Comparison of ENCODE assay signal across 11 mouse cellular contexts in genomic region chr1:89849861-89850230, GRCm38 (mm10).
DNase-seq lines count a peak whose midpoint lies in the region; ATAC-seq and TF ChIP-seq lines count a peak whose summit lies in the region.
"Had no signal": no experiment of that assay in that cellular context is flagged by ENCODE, and none has a peak within 500 bp of the region (broad histone marks: within the 10 kb centered on the region; RNA-seq: fewer than 3 reads in every experiment).

No protein-coding gene starts in this region.

- no peak for DNase-seq in forebrain, embryonic 11.5 days (ENCODE audit: low spot score)
- peak; percentile 87 for DNase-seq in brain, embryonic 14.5 days (ENCODE audit: low read depth)
- DNase-seq in layer of hippocampus, adult 2 months (ENCODE audit: low spot score in 2 of 2) = peak; percentile 41 to 71
- DNase-seq in B cell, adult 2 months = no peak
- no peak for DNase-seq in gastrocnemius, adult 8-10 months (ENCODE audit: low spot score in 2 of 2)
- no peak for DNase-seq in c-Kit-positive CD71-positive TER-119-positive erythroid progenitor cells, embryonic 14.5 days (ENCODE audit: low spot score)
- DNase-seq: kidney, postnatal 10 days had no signal

- no peaks in the 10 kb centered on the region for H3K36me3 ChIP-seq in forebrain, embryonic 12.5 days (replicated peaks)
- H3K36me3 ChIP-seq in forebrain, embryonic 11.5 days (ENCODE audit: control insufficient read depth, insufficient read depth, low read length) = no peaks in the 10 kb centered on the region
- no peaks in the 10 kb centered on the region for H3K36me3 ChIP-seq in limb, embryonic 13.5 days
- H3K36me3 ChIP-seq: heart, embryonic 15.5 days had no signal

- WGBS in forebrain, embryonic 12.5 days = 78% methylated on average over 7 of the region's 7 CpGs
- WGBS in forebrain, embryonic 11.5 days = 77% methylated on average over 7 of the region's 7 CpGs
- 56% methylated on average over 7 of the region's 7 CpGs for WGBS in limb, embryonic 13.5 days

- H3K27me3 ChIP-seq in forebrain, embryonic 12.5 days = peaks cover 76% of the 10 kb centered on the region
- peaks cover 43% of the 10 kb centered on the region for H3K27me3 ChIP-seq in forebrain, embryonic 11.5 days (ENCODE audit: control insufficient read depth, insufficient read depth, low read length)
- peaks cover 40% of the 10 kb centered on the region for H3K27me3 ChIP-seq in limb, embryonic 13.5 days
- H3K27me3 ChIP-seq: heart, embryonic 15.5 days had no signal

- H3K9me3 ChIP-seq in forebrain, embryonic 12.5 days = no peaks in the 10 kb centered on the region
- H3K9me3 ChIP-seq in forebrain, embryonic 11.5 days (ENCODE audit: control insufficient read depth, low read length) = no peaks in the 10 kb centered on the region
- no peaks in the 10 kb centered on the region for H3K9me3 ChIP-seq in limb, embryonic 13.5 days
- H3K9me3 ChIP-seq: heart, embryonic 15.5 days had no signal

- no peak overlapping the region for H3K4me3 ChIP-seq in forebrain, embryonic 12.5 days (replicated peaks)
- H3K4me3 ChIP-seq in forebrain, embryonic 11.5 days (ENCODE audit: low read depth, low read length) = no peak overlapping the region
- no peak overlapping the region; the same call in 1 of the 2 replicates for H3K4me3 ChIP-seq in layer of hippocampus, adult 2 months
- no peak overlapping the region for H3K4me3 ChIP-seq in limb, embryonic 13.5 days
- H3K4me3 ChIP-seq: heart, embryonic 15.5 days had no signal

- peaks cover 49% of the 10 kb centered on the region for H3K4me1 ChIP-seq in forebrain, embryonic 12.5 days
- peaks cover 25% of the 10 kb centered on the region; the same call in 1 of the 2 replicates for H3K4me1 ChIP-seq in forebrain, embryonic 11.5 days (replicated peaks; ENCODE audit: control insufficient read depth, insufficient read depth, low read length)
- peaks cover 56% of the 10 kb centered on the region for H3K4me1 ChIP-seq in limb, embryonic 13.5 days
- H3K4me1 ChIP-seq: heart, embryonic 15.5 days had no signal

- H3K27ac ChIP-seq in forebrain, embryonic 12.5 days = 0 out of 2 replicates have a peak overlapping the region, but pooled peaks have one; percentile 70
- H3K27ac ChIP-seq in forebrain, embryonic 11.5 days (ENCODE audit: low read depth, low read length) = no peak overlapping the region
- peak overlapping the region; percentile 84 for H3K27ac ChIP-seq in layer of hippocampus, adult 2 months
- H3K27ac ChIP-seq in limb, embryonic 13.5 days = no peak overlapping the region
- H3K27ac ChIP-seq: heart, embryonic 15.5 days had no signal

- no peak for TF ChIP-seq CTCF in brain, embryonic 14.5 days (IDR thresholded peaks at IDR 0.05; ENCODE audit: borderline replicate concordance, extremely low read depth, insufficient read depth, insufficient read length)
- TF ChIP-seq CTCF in layer of hippocampus, adult 2 months (conservative IDR thresholded peaks at IDR 0.05) = no peak

- ATAC-seq in forebrain, embryonic 12.5 days (ENCODE audit: low FRiP score) = no peak
- no peak for ATAC-seq in forebrain, embryonic 11.5 days (replicated peaks; ENCODE audit: low FRiP score)
- no peak for ATAC-seq in limb, embryonic 13.5 days (ENCODE audit: low FRiP score, low read depth)

- no peak for TF ChIP-seq POLR2A in brain, embryonic 14.5 days (IDR thresholded peaks at IDR 0.05; ENCODE audit: borderline replicate concordance, extremely low read depth, insufficient read depth, insufficient read length, poor library complexity, severe bottlenecking)

- H3K4me2 ChIP-seq in forebrain, embryonic 12.5 days = no peak overlapping the region
- no peak overlapping the region for H3K4me2 ChIP-seq in forebrain, embryonic 11.5 days (ENCODE audit: low read depth, low read length, severe bottlenecking)
- H3K4me2 ChIP-seq in limb, embryonic 13.5 days (replicated peaks) = peak overlapping the region; percentile 55; the same call in 1 of the 2 replicates
- H3K4me2 ChIP-seq: heart, embryonic 15.5 days; lung, embryonic 14.5 days had no signal

- no peak overlapping the region for H3K9ac ChIP-seq in forebrain, embryonic 12.5 days
- no peak overlapping the region for H3K9ac ChIP-seq in forebrain, embryonic 11.5 days (ENCODE audit: low read length)
- no peak overlapping the region for H3K9ac ChIP-seq in limb, embryonic 13.5 days
- H3K9ac ChIP-seq: heart, embryonic 15.5 days; lung, embryonic 14.5 days had no signal

Comparison
In these comparisons a context has a peak if more than half of its experiments do, and no peak if none do; other contexts are left out.
1. H3K27ac ChIP-seq: peak in forebrain, embryonic 12.5 days (single experiment) and layer of hippocampus, adult 2 months (single experiment); none in forebrain, embryonic 11.5 days (single experiment) and limb, embryonic 13.5 days (single experiment).
2. DNase-seq: peak in brain, embryonic 14.5 days (single experiment) and layer of hippocampus, adult 2 months (2 of 2); none in forebrain, embryonic 11.5 days (single experiment), B cell, adult 2 months (0 of 2), gastrocnemius, adult 8-10 months (0 of 2) and c-Kit-positive CD71-positive TER-119-positive erythroid progenitor cells, embryonic 14.5 days (single experiment).